Mouse (Mus musculus) regulatory T cell (primary cell): ENCODE measurements around the gene Polr2e.
"Not testable (repeated sequence)": the region's sequence is repeated elsewhere in the genome, so short reads cannot be mapped to it uniquely, and the experiment has no call there.

ENCODE experiments used
- in situ Hi-C: fragments of 300-600 bp; cut with MboI, MseI; formaldehyde crosslinking; loops from one replicate; pipeline ENCODE4 v1.15.1; 2025; ENCODE audit warnings: high pct_unique_total_duplicates

Gene Polr2e

DNA sequence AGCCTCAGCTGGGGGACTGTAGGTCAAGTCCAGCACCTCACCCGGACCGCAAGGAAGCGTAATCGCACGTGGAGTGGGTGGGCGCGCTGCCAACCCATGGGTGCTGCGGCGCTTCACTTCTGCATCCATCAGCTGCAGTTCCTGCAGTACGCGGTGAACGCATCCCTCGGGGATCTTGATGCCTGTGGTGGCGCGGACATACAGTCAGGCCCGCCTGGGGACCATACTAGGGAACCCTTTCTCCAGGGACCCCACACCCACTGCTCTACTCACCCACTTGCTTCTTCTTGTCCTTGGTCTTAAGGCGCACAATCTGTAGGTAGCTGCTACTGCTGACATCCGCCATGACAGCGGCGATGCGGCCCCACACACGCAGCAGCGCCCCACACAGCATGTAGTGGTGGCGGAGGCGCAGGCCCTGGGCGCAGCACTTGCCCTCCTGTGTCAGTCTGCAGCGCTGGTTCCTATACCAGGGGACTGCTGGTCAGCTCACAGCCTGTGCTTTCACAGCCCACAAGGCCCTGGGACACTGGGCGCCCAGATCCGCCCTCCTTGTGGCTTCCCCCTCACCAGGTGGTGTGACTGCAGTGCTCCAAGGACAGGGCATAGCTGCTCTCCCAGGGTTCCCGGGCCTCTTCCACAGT is 18.2 kb upstream of the Polr2e start:
- in situ Hi-C loops = loop anchor here (25.0 kb wide), 1 partner anchor 1471 kb away; the partner anchor contains the start of gene Syde1

- in situ Hi-C loops = loop anchor here (25.0 kb wide), 1 partner anchor 1470 kb away; the partner anchor contains the start of gene Syde1
Observed at GRCm38 (mm10) chr10:80056976-80057682, 17.5 kb upstream of the Polr2e start.

DNA sequence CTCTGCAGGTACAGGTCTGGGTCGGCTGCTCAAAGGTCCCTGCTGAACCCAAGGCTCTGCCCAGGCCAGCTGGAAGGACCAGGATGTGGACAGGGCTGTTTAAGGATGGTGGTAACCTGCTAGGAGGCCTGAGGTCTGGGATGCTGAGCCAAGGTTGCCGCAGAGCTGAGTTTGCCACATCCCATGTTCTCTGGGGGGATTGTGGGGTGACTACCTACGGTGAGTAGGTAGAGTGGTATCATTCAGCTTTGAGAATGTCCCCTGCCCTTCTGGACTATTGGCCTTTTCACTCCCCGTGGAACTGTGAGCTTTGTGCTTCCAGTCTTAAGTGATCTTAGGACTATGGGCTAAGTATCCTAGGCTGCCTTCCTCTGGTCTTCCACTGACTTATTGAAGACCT is 16.9 kb upstream of the Polr2e start:
- in situ Hi-C loops = loop anchor here (25.0 kb wide), 1 partner anchor 1469 kb away; the partner anchor contains the start of gene Syde1

DNA sequence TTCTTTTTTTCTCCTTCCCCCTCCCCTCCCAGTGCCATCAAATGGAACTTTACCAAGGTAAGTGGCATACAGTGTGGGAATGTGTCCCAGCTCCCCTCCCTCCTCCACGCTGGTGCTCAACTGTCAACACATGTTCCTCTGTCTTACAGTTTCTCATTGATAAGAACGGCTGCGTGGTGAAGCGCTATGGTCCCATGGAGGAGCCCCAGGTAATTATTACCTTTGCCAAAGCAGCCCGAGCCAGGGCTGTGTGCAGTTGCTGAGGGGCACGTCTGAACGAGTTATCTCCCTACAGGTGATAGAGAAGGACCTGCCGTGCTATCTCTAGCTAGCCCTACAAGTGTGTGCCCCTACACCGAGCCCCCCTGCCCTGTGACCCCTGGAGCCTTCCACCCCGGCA is 16.3 kb upstream of the Polr2e start:
- in situ Hi-C loops = loop anchor here (25.0 kb wide), 1 partner anchor 1469 kb away; the partner anchor contains the start of gene Syde1

- in situ Hi-C loops = loop anchor here (25.0 kb wide), 1 partner anchor 1468 kb away; the partner anchor contains the start of gene Syde1
Observed at GRCm38 (mm10) chr10:80055364-80055763, 15.8 kb upstream of the Polr2e start.

DNA sequence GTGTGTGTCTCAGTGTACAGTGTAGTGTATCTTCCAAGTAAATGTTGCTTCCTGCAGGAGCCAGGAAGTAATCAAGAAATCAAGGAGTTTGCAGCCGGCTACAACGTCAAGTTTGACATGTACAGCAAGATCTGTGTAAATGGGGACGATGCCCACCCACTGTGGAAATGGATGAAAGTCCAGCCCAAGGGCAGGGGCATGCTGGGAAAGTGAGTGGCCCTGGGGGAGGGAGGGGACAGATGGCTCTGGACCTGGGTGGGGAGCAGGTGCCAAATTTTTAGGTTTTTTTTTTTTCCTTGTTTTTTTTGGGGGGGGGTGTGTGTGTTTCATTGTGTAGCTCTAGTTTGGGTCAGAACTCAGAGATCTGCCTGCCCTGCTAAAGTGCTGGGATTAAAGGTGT is 15.3 kb upstream of the Polr2e start:
- in situ Hi-C loops = loop anchor here (25.0 kb wide), 1 partner anchor 1468 kb away; the partner anchor contains the start of gene Syde1

GRCm38 (mm10) chr10:80053831-80054815 is 14.5 kb upstream of the Polr2e start:
- in situ Hi-C loops = loop anchor here (25.0 kb wide), 1 partner anchor 1467 kb away; the partner anchor contains the start of gene Syde1

DNA sequence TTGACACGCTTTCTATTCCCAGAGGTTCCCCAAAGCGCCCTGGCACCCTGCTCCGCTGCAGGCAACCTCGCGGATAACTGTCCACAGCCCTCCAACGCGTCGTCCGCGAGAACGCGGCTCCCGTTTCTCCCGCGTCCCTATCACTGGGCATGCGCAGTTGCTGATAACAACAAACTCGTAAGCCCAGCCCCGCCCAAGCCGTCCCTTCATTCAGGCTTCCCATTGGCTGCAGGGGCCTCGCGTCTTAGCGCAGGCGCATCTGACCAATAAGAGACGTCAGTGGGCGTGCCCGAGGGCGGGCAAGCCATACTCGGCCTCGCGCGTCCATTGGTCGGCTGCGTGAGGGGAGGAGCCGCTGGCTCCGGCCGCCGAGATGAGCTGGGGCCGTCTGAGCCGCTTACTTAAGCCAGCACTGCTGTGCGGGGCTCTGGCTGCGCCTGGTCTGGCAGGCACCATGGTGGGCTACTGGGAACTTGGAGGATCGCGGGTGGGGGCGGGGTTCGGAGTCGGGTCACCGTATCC is 13.7 kb upstream of the Polr2e start:
- in situ Hi-C loops = loop anchor here (25.0 kb wide), 1 partner anchor 1466 kb away; the partner anchor contains the start of gene Syde1

DNA sequence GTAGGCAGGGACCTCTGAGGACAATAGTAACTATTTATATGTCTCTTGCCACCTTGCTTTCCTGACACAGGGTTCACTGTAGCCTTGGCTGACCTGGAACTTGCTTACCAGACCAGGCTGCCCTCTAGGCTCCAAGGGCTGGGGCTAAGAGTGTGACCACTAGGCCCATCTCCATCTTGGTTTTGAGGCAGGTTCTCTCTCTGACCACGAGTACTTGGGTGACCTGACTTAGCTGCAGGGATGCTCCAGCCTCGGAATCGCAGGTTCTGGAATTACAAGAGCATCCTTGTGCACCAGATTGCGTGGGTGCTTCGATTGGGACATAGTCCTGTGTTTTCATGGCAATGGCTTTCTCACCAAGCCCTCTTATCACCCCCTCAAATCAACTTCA is 12.8 kb upstream of the Polr2e start:
- in situ Hi-C loops = loop anchor here (25.0 kb wide), 1 partner anchor 1465 kb away; the partner anchor contains the start of gene Syde1

DNA sequence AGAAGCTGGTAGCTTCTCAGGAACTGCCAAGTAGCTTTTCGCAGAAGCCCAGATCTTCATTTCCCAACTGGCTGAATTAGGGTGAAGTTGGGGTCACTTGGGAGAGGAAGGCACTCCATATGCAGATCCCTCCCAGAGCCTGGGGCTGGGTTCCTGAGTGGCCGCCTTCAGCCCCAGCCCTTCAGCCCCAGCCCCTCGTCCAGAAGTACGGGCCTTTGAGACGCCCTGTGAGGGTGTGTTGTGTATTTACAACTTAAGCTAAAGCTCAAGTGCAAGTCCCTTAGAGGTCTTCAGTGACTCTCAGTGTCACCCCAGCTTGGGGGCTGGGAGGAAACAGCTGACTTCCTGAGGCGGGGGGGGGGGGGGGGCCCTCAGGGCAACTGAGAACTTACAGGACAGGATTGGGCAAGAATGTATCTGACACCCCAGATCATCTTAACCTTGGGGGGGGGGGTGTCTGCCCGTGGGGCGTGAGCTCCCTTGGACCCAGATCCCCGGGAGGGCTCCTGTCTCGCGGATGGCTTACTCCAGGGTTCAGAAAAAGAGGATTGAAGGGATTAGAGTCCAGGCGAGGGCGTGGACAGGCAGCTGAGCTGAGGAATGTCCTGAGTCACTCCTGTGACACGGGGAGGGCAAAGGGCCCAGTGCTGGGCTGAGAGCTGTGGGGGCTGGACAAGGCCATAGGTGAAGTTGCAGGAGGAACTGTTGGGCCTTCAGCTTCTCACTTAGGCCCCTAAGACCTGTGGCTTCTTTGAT is 12.2 kb upstream of the Polr2e start:
- in situ Hi-C loops = loop anchor here (25.0 kb wide), 1 partner anchor 1464 kb away; the partner anchor contains the start of gene Syde1

- in situ Hi-C loops = loop anchor here (25.0 kb wide), 1 partner anchor 1464 kb away; the partner anchor contains the start of gene Syde1
Observed at GRCm38 (mm10) chr10:80050885-80051617, 11.5 kb upstream of the Polr2e start.

GRCm38 (mm10) chr10:80050244-80050643 is 10.6 kb upstream of the Polr2e start:
- in situ Hi-C loops = loop anchor here (25.0 kb wide), 1 partner anchor 1463 kb away; the partner anchor contains the start of gene Syde1

DNA sequence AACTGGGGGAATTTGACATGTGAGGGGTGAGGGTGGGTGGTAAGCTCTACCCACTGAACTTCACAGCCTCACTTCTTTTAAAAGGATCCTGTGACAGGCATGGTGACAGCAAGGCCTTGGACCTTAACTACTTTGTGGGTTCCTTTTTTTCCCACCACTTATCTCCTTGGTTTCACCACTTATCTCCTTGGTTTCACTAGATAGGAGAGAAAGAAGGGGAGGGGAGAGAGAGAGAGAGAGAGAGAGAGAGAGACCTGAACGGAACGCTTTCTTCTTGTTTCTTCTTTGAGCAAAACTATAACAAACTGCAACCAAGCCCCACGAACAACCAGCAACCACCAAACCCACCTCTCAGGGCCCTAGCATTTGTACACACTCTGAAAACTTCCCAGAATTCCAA is 9.2 kb upstream of the Polr2e start:
- in situ Hi-C loops = no loop called here

GRCm38 (mm10) chr10:80048396-80048795 is 8.8 kb upstream of the Polr2e start:
- in situ Hi-C loops = no loop called here

GRCm38 (mm10) chr10:80047041-80047565 is 7.5 kb upstream of the Polr2e start, which contains the start of gene Gpx4:
Gene Gpx4, plus strand, starts transcription at chr10:80047166.
- in situ Hi-C loops = no loop called here

DNA sequence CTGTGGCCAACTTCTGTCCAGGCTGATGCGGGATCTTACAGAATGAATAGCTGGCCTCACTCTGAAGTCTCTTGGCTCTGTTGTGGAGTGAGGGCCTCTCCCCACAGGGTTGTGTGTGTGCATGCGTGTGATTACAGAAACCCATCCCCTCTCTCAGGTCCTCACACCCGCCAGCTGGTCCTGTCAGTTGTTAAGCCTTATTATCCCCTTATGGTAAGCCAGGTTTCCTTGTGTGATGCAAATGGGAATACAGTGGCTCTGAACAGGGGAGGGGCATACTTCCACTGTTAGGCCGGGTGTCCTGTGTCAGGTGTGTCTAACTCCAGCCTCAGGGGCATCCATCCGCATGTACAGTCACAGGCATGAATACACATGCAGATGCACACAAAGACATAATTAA is 6.2 kb upstream of the Polr2e start:
- in situ Hi-C loops = no loop called here

- in situ Hi-C loops = not testable (repeated sequence)
Observed at GRCm38 (mm10) chr10:80045364-80045763, 5.8 kb upstream of the Polr2e start.

- in situ Hi-C loops = no loop called here
Observed at GRCm38 (mm10) chr10:80044087-80044486, 4.5 kb upstream of the Polr2e start.
